Mouse (Mus musculus): ENCODE measurements around the gene Macrod1. TPM values are rescaled to one million over a fixed set of nuclear protein-coding genes. Genes with fewer than 3 reads are reported as not detected.

The Macrod1 gene
- 5.2 and 6.9 TPM in 2 replicates for polyA plus RNA-seq (2014; fragmentation: Nextera tagmentation; extraction: Ambion mirVana)

DNA sequence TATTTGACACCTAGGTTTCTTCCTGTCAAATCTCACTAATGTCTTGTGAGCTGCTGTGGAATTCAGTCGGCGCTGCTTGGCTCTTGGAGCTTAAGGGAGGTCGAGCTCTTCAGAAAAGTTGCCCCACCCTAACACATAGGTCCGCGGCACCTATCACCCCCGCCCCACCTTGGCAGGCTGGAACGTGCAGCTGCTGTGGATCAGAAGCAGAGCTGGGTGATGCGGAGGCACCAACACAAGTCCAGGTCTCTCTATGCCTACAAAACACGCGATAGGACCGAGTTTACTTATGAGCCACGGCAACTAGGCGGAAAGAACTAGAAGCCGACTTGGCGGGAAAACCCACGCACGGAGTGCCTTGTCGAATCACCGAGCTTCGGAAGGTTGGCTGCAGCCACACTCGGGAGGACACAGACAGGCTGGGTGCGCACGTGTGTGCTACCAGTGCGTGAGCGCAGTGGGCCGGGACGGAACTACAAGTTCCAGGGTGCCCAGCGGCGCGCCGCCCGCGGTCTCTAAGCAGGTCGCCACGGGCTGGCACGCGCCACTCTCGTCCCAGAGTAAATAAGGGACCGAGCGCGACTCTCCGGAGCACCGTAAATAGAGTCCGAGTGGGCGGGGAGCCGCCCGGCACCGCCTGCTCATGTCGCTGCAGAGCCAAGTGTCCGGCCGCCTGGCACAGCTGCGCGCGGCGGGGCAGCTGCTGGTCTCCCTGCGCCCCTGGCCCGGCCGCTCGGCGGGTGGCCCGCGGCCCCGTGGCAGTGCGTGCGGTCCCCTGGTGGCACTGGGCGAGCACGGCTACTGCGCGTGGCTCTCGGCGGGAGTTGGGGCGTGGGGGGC is at the start of gene Macrod1:
Gene Macrod1 (plus strand): TSS at position 563 of the 840 bp plus-strand sequence.
- no peaks in the 10 kb centered on the region for H3K36me3 ChIP-seq (replicated peaks; ENCODE audit: control insufficient read depth, insufficient read depth)
- ATAC-seq (ENCODE audit: low FRiP score): peak; percentile 86
- H3K9ac ChIP-seq: peak within 1 kb of the TSS; percentile 62
- peaks cover 29% of the 10 kb centered on the region for H3K27me3 ChIP-seq (ENCODE audit: control insufficient read depth, insufficient read depth, low read length)
- WGBS: 2% methylated on average over 72 of the region's 72 CpGs
- peak within 1 kb of the TSS; percentile 75 for H3K4me3 ChIP-seq (replicated peaks; ENCODE audit: low read length)
- no peak within 1 kb of the TSS for H3K27ac ChIP-seq
- H3K4me1 ChIP-seq (replicated peaks; ENCODE audit: control insufficient read depth, insufficient read depth, low read length): peaks cover 10% of the 10 kb centered on the region
- DNase-seq (ENCODE audit: low spot score): peak; percentile 69
- H3K4me2 ChIP-seq (replicated peaks): peak within 1 kb of the TSS; percentile 100
- H3K9me3 ChIP-seq (ENCODE audit: control insufficient read depth, low read length): no peaks in the 10 kb centered on the region

DNA sequence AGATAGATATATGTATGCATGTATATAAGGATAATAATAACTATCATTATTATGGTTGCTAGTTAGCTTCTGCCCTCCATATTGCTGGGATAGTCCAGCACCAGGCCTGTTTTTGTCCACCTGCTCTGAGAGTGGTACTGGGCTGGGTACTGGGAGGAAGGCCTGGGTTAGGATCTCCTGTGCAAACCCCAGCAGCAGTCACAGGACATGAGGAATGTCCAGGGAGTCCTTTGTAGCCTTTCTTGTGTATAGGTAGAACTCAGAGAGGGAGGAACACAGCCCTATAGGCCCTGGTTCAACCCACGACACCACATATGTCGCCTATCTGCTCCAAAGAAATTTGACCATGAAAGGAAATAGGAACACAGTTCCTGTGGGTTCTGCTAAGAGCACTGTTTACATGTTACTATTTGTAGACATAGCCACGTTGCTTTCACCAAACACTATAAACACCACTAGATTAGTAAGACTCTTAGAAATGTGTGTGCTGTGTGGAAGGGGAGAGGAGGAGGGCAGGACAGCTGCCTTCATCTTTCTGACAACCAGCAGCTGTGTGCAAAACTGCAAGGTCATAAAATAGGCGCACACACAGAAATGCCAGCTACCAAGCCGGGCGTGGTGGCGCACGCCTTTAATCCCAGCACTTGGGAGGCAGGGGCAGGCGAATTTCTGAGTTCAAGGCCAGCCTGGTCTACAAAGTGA is 49.6 kb upstream of the Macrod1 start:
- Histone ChIP-seq H3K36me3 (replicated peaks; ENCODE audit: control insufficient read depth, insufficient read depth) (no peaks in the 10 kb centered on the region), H3K4me2 (replicated peaks) (no peak overlapping the region), H3K9ac (no peak overlapping the region), H3K9me3 (ENCODE audit: control insufficient read depth, low read length) (no peaks in the 10 kb centered on the region), H3K4me3 (replicated peaks; ENCODE audit: low read length) (no peak overlapping the region), H3K27me3 (ENCODE audit: control insufficient read depth, insufficient read depth, low read length) (no peaks in the 10 kb centered on the region), H3K27ac (no peak overlapping the region), H3K4me1 (replicated peaks; ENCODE audit: control insufficient read depth, insufficient read depth, low read length) (no peaks in the 10 kb centered on the region)
- DNase-seq (ENCODE audit: low spot score): no peak
- ATAC-seq (ENCODE audit: low FRiP score): no peak
- WGBS: 91% methylated on average over 9 of the region's 9 CpGs

DNA sequence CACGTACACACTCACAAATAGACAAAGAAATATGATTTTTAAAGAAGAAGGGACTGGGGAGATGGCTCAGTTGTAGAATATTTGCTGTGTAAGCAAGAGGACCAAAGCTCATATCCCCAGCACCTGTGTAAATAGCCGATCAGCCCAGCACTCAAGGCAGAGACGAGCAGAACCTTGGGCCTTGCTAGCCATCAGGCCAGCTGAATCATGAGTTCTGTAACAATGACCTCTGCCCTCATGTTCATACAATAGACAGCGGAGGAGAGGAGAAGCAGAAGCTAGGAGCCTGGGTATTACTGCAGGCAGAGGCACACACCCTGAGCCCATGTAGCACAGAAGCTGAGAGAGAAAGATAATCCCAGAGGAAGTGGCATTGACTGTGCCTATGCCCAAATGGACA is 44.2 kb upstream of the Macrod1 start:
- no peaks in the 10 kb centered on the region for H3K27me3 ChIP-seq (ENCODE audit: control insufficient read depth, insufficient read depth, low read length)
- 77% methylated on average over 4 of the region's 4 CpGs for WGBS
- no peak overlapping the region for H3K4me3 ChIP-seq (replicated peaks; ENCODE audit: low read length)
- ATAC-seq (ENCODE audit: low FRiP score) (no peak), DNase-seq (ENCODE audit: low spot score) (no peak)
- no peaks in the 10 kb centered on the region for H3K4me1 ChIP-seq (replicated peaks; ENCODE audit: control insufficient read depth, insufficient read depth, low read length)
- H3K36me3 ChIP-seq (replicated peaks; ENCODE audit: control insufficient read depth, insufficient read depth): no peaks in the 10 kb centered on the region; the same call in 1 of the 2 replicates
- no peak overlapping the region for H3K4me2 ChIP-seq (replicated peaks)
- H3K9ac ChIP-seq: no peak overlapping the region
- no peak overlapping the region for H3K27ac ChIP-seq
- no peaks in the 10 kb centered on the region for H3K9me3 ChIP-seq (ENCODE audit: control insufficient read depth, low read length)

DNA sequence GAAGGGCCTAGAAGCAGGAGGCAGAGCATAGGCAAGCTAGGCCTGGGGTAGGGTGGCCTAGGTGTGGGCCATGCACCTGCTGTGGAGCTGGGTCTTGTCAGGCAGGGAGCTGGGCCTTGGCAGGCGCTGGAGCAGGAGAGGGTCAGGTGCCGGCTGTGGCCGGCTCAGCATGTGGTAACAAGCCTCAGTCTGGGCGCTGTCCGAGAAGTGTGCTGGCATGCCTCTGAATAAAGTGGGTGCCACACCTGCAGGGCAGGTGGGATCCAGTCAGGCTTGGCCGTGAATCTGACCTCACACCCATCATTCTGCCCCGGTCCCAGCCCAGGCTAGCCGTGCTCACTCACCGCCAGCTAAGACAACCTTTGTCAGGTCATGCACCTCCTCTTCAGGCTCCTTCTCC is 42.6 kb upstream of the Macrod1 start:
- Histone ChIP-seq H3K4me1 (replicated peaks; ENCODE audit: control insufficient read depth, insufficient read depth, low read length) (no peaks in the 10 kb centered on the region), H3K4me2 (replicated peaks) (no peak overlapping the region), H3K36me3 (replicated peaks; ENCODE audit: control insufficient read depth, insufficient read depth) (peaks cover 9% of the 10 kb centered on the region), H3K9me3 (ENCODE audit: control insufficient read depth, low read length) (no peaks in the 10 kb centered on the region), H3K27me3 (ENCODE audit: control insufficient read depth, insufficient read depth, low read length) (no peaks in the 10 kb centered on the region), H3K9ac (no peak overlapping the region), H3K27ac (no peak overlapping the region), H3K4me3 (replicated peaks; ENCODE audit: low read length) (no peak overlapping the region)
- WGBS: 84% methylated on average over 9 of the region's 9 CpGs
- DNase-seq (ENCODE audit: low spot score) (no peak), ATAC-seq (ENCODE audit: low FRiP score) (no peak)

DNA sequence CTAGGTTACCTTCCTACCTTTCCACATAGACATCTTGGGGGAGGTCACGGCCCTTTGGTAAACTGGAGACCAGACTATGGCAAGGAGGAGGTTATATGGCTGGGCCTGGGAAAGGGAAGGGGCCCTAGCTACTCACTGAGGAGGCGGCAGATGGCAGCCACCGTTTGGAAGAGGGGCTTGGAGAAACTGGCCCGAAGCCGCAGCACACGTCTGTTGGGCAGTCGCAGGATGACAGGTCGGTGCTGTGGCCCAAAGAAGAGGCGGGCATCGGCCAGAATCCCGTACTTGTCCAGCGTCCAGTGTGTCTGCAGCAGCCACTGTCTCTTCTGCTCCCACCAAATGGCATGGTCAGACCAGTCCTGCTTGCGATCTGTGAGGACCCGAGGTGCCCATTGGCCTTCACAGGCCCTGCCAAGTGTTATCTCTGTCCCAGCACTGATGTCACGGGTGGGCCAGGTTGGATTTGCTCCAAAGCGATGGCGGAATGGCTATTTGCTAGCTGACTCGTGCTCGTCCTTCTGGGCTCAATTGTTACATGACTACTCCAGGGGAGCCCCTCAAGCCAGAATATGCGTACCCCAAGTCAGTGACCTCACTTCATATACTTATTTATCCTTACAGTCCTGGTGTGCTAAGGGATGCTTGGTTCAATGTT is 42.0 kb upstream of the Macrod1 start:
- H3K9me3 ChIP-seq (ENCODE audit: control insufficient read depth, low read length): no peaks in the 10 kb centered on the region
- no peak overlapping the region for H3K4me3 ChIP-seq (replicated peaks; ENCODE audit: low read length)
- no peak overlapping the region for H3K27ac ChIP-seq
- H3K9ac ChIP-seq: no peak overlapping the region
- no peak for DNase-seq (ENCODE audit: low spot score)
- H3K27me3 ChIP-seq (ENCODE audit: control insufficient read depth, insufficient read depth, low read length): no peaks in the 10 kb centered on the region
- H3K4me1 ChIP-seq (replicated peaks; ENCODE audit: control insufficient read depth, insufficient read depth, low read length): no peaks in the 10 kb centered on the region
- ATAC-seq (ENCODE audit: low FRiP score): no peak
- H3K36me3 ChIP-seq (replicated peaks; ENCODE audit: control insufficient read depth, insufficient read depth): peaks cover 16% of the 10 kb centered on the region
- WGBS: 90% methylated on average over 20 of the region's 20 CpGs
- no peak overlapping the region for H3K4me2 ChIP-seq (replicated peaks)

DNA sequence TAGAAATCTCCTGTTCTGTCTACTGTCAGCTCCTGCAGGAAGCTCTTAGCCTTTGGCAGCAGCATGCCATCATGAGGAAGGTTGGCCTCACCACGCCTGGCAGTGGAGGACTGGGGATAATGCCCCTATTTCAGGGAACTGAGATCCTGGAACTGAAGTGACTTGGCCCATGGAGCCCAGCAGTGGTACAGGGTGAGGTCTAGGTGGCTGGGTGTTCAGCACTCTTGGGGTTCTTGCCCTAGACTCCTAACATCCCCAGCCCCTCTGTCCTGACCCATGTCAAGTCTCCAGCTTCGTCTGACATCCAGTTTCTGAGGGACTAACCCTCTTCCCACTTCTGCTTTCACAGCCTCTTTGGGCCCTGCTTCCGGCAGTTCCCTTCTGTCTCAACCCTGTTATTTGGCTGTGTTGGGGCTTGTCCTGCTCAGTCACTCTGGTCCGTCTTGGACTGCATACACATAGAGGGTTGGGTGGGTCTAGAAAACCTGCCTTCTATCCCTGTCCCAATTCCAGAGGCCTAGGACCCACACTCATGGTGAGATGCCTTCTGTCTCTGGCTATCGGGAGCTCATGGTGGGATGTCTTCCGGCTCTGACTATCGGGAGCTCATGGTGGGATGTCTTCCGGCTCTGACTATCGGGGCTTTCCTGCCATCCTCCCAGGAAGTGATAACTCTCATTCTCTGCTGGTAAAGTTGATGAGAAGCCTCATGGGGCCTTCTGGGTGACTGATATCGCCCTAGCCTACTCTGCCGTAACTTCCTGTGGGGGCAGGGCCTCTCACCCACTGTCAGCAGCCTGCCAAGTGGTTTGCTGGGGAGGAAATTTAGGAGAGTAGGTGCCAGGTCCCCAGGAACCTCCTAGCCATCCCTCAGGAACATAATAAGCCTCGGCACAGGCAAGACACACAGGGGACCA is 38.8 kb upstream of the Macrod1 start:
- H3K4me1 ChIP-seq (replicated peaks; ENCODE audit: control insufficient read depth, insufficient read depth, low read length): no peaks in the 10 kb centered on the region
- WGBS: 92% methylated on average over 12 of the region's 12 CpGs
- no peak overlapping the region for H3K4me3 ChIP-seq (replicated peaks; ENCODE audit: low read length)
- H3K36me3 ChIP-seq (replicated peaks; ENCODE audit: control insufficient read depth, insufficient read depth): peaks cover 48% of the 10 kb centered on the region
- H3K9me3 ChIP-seq (ENCODE audit: control insufficient read depth, low read length): no peaks in the 10 kb centered on the region
- ATAC-seq (ENCODE audit: low FRiP score) (no peak), DNase-seq (ENCODE audit: low spot score) (no peak)
- no peak overlapping the region for H3K4me2 ChIP-seq (replicated peaks)
- H3K27ac ChIP-seq: no peak overlapping the region
- H3K27me3 ChIP-seq (ENCODE audit: control insufficient read depth, insufficient read depth, low read length): no peaks in the 10 kb centered on the region
- no peak overlapping the region for H3K9ac ChIP-seq

DNA sequence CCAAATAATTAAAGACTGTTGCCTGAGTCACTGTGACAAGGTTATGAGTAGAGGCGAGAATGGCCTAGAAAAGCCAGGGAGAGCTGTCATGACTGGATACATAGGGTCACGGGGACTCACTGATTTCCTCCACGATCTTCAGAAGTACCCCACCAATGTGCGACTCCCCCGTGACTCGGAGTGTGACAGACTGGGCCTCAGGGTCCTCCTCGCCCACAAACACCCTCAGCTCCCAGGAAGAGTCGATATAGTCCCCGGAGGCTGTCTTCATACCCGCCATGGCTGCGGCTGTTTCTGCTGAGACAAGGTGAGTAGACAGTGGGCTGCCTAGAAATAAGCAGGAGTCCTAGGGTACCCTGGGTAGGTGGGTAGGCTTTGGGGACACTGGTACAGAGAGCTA is 38.1 kb upstream of the Macrod1 start:
- 94% methylated on average over 11 of the region's 11 CpGs for whole genome bisulfite sequencing

DNA sequence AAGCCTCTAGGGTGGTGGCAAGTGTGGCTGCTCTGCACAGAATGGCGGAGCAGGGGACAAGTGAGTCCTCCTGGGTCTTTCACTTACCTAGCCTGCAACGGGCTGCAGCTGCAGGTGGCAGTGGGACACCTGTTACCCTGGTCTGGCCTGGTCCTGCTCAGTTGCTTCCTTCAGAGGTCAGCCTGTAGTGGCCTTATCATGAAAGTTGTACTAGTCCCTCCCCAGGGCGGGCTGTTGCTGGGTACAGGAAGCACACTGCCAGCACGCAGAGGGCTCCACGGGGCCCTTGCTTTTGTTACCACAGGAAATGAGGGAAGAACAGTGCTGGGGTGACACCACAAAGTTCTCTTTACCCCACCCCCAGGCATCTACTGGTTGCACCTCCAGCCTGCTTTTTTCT is 37.4 kb upstream of the Macrod1 start, which contains the start of gene Fermt3:
Gene Fermt3 (minus strand): TSS at position 279 of the 400 bp plus-strand sequence.
- Histone ChIP-seq H3K36me3 (replicated peaks; ENCODE audit: control insufficient read depth, insufficient read depth) (peaks cover 61% of the 10 kb centered on the region), H3K4me2 (replicated peaks) (no peak within 1 kb of the TSS), H3K4me1 (replicated peaks; ENCODE audit: control insufficient read depth, insufficient read depth, low read length) (no peaks in the 10 kb centered on the region), H3K9me3 (ENCODE audit: control insufficient read depth, low read length) (no peaks in the 10 kb centered on the region), H3K4me3 (replicated peaks; ENCODE audit: low read length) (no peak within 1 kb of the TSS), H3K9ac (no peak within 1 kb of the TSS), H3K27ac (no peak within 1 kb of the TSS), H3K27me3 (ENCODE audit: control insufficient read depth, insufficient read depth, low read length) (no peaks in the 10 kb centered on the region)
- DNase-seq (ENCODE audit: low spot score): no peak
- 91% methylated on average over 5 of the region's 5 CpGs for WGBS
- no peak for ATAC-seq (ENCODE audit: low FRiP score)

More for the DNA sequence above, 38.1 kb upstream of the Macrod1 start:
- ATAC-seq (ENCODE audit: low FRiP score) (no peak), DNase-seq (ENCODE audit: low spot score) (no peak)
- H3K4me3 ChIP-seq (replicated peaks; ENCODE audit: low read length): no peak overlapping the region
- H3K36me3 ChIP-seq (replicated peaks; ENCODE audit: control insufficient read depth, insufficient read depth): peaks cover 55% of the 10 kb centered on the region
- no peak overlapping the region for H3K27ac ChIP-seq
- no peak overlapping the region for H3K9ac ChIP-seq
- no peaks in the 10 kb centered on the region for H3K27me3 ChIP-seq (ENCODE audit: control insufficient read depth, insufficient read depth, low read length)
- no peaks in the 10 kb centered on the region for H3K4me1 ChIP-seq (replicated peaks; ENCODE audit: control insufficient read depth, insufficient read depth, low read length)
- H3K9me3 ChIP-seq (ENCODE audit: control insufficient read depth, low read length): no peaks in the 10 kb centered on the region
- no peak overlapping the region for H3K4me2 ChIP-seq (replicated peaks)
